Mouse (Mus musculus) ES-E14 (cell line): ENCODE measurements at regions not wholly inside any gene's neighbourhood (a gene's known extent, or its start where the extent isn't known, plus 50 kb on each side); places are given as distances from the start of the nearest gene placed in this dataset.

Experiments
- CHD2 ChIP-seq: IDR thresholded peaks from 2 replicates; pipeline ENCODE4 v1.6.1; 2014; ENCODE audit warnings: mild to moderate bottlenecking, low read depth, low read length, inconsistent platforms
- ZC3H11A ChIP-seq: IDR thresholded peaks from 2 replicates; pipeline ENCODE4 v1.6.1; 2012; ENCODE audit warnings: low read depth, mild to moderate bottlenecking, inconsistent platforms, low read length, borderline replicate concordance
- ZNF384 ChIP-seq: IDR thresholded peaks from 2 replicates; pipeline ENCODE4 v1.6.1; 2012; ENCODE audit warnings: low read depth, low read length, inconsistent platforms

- TF ChIP-seq ZC3H11A (no peak), CHD2 (no peak), ZNF384 (no peak)
These were observed 1207.5 kb downstream of the Grik2 start for GRCm38 (mm10) chr10:48581081-48581480.
